Mouse (Mus musculus) heart, adult 2 months (tissue): ENCODE measurements around the gene 1700018B08Rik. TPM values are rescaled to one million over a fixed set of nuclear protein-coding genes. Genes with fewer than 3 reads are reported as not detected.

Experiments
- DNase-seq, 2 experiments: peaks; one replicate each; pipeline ENCODE4 v3.0.0; 2021
- H3K27ac ChIP-seq: fragments of 200-600 bp; 2 replicates; pipeline ENCODE4 v1.8.1; 2022
- H3K27me3 ChIP-seq: fragments of 200-500 bp; 2 replicates; pipeline ENCODE4 v1.6.1; 2012; ENCODE audit warnings: mild to moderate bottlenecking, low read length, inconsistent platforms, mixed read lengths; ENCODE audit not compliant: control insufficient read depth, insufficient read depth
- H3K36me3 ChIP-seq: fragments of 200-500 bp; 2 replicates; pipeline ENCODE4 v1.6.1; 2012; ENCODE audit warnings: low read length, inconsistent platforms; ENCODE audit not compliant: control insufficient read depth, insufficient read depth
- H3K4me1 ChIP-seq: fragments of 200-500 bp; 2 replicates; pipeline ENCODE4 v1.6.1; 2011; ENCODE audit warnings: low read length; ENCODE audit not compliant: control insufficient read depth, insufficient read depth
- H3K4me3 ChIP-seq: fragments of 200-600 bp; 2 replicates; pipeline ENCODE4 v1.8.1; 2022
- H3K79me2 ChIP-seq: fragments of 200-500 bp; replicated peaks from 2 replicates; pipeline ENCODE4 v1.6.1; 2012; ENCODE audit warnings: mild to moderate bottlenecking, inconsistent platforms, low read length, moderate library complexity, mixed read lengths; ENCODE audit not compliant: control insufficient read depth, insufficient read depth
- H3K9ac ChIP-seq: fragments of 200-500 bp; 2 replicates; pipeline ENCODE4 v1.6.1; 2012; ENCODE audit warnings: low read depth, mild to moderate bottlenecking, control low read depth, inconsistent platforms, low read length, mixed read lengths
- CTCF ChIP-seq: fragments of 200-600 bp; IDR thresholded peaks from 2 replicates; pipeline ENCODE4 v1.8.1; 2022; ENCODE audit warnings: antibody characterized with exemption, mild to moderate bottlenecking, moderate library complexity
- EP300 ChIP-seq: fragments of 200-500 bp; IDR thresholded peaks from 2 replicates; pipeline ENCODE4 v1.6.1; 2011; ENCODE audit warnings: low read depth, low read length, control low read depth; ENCODE audit not compliant: insufficient read depth
- POLR2A ChIP-seq: fragments of 200-500 bp; IDR thresholded peaks from 2 replicates; pipeline ENCODE4 v1.6.1; 2011; ENCODE audit warnings: mild to moderate bottlenecking, low read depth, low read length, control low read depth; ENCODE audit not compliant: insufficient read depth
- WGBS: fragments of 180-500 bp; shearing (Covaris S2); methylation state at CpG from one replicate; pipeline ENCODE4 v1.1.7; 2018; 5-methylcytosine and 5-hydroxymethylcytosine counted together
- intact Hi-C: fragments of 180-260 bp; cut with DNase I; formaldehyde crosslinking; loops from one replicate; pipeline ENCODE4 v1.15.1; 2025
- polyA plus RNA-seq: library from polyadenylated mRNA; depleted of rRNA; stranded (reverse); fragments of >200 nt; gene quantifications from 2 replicates; pipeline ENCODE4 v1.2.3, GENCODE M21; 2012
- total RNA-seq, 2 experiments: library from RNA; stranded (reverse); gene quantifications; 2 replicates each; pipeline ENCODE4 v1.2.3; 2021

Gene 1700018B08Rik
- total and polyA plus RNA-seq, 3 experiments: 0.41 TPM; not detected in 2

- peak overlapping the region; percentile 82 for H3K27ac ChIP-seq
- peak in 1 of 2 experiments; percentile 29 for DNase-seq
- intact Hi-C loops: loop anchor here (1.0 kb wide), 1 partner anchor 31 kb away; no protein-coding TSS in a partner anchor
Measured at GRCm38 (mm10) chr8:121577751-121578675, 33.9 kb upstream of the 1700018B08Rik start.

GRCm38 (mm10) chr8:121575661-121576060 is 31.5 kb upstream of the 1700018B08Rik start:
- no peak overlapping the region for H3K9ac ChIP-seq
- H3K27me3 ChIP-seq: no peaks in the 10 kb centered on the region
- H3K27ac ChIP-seq: no peak overlapping the region
- intact Hi-C loops: loop anchor here (2.0 kb wide), 1 partner anchor 29 kb away; no protein-coding TSS in a partner anchor
- H3K4me3 ChIP-seq: no peak overlapping the region
- TF ChIP-seq EP300 (no peak), CTCF (no peak), POLR2A (no peak)
- no peaks in the 10 kb centered on the region for H3K36me3 ChIP-seq
- no peaks in the 10 kb centered on the region; the same call in 1 of the 2 replicates for H3K79me2 ChIP-seq
- DNase-seq: no peak
- peaks cover 22% of the 10 kb centered on the region for H3K4me1 ChIP-seq
- 52% methylated on average over 3 of the region's 3 CpGs for WGBS

More at GRCm38 (mm10) chr8:121577751-121578675, 33.9 kb upstream of the 1700018B08Rik start:
- Histone ChIP-seq H3K79me2 (no peaks in the 10 kb centered on the region; the same call in 1 of the 2 replicates), H3K4me3 (peak overlapping the region; percentile 72), H3K36me3 (no peaks in the 10 kb centered on the region), H3K27me3 (no peaks in the 10 kb centered on the region), H3K4me1 (peaks cover 18% of the 10 kb centered on the region), H3K9ac (peak overlapping the region; percentile 88)
- WGBS: 2% methylated on average over 40 of the region's 44 CpGs
- no peak for TF ChIP-seq EP300
- no peak for TF ChIP-seq POLR2A
- TF ChIP-seq CTCF: no peak

DNA sequence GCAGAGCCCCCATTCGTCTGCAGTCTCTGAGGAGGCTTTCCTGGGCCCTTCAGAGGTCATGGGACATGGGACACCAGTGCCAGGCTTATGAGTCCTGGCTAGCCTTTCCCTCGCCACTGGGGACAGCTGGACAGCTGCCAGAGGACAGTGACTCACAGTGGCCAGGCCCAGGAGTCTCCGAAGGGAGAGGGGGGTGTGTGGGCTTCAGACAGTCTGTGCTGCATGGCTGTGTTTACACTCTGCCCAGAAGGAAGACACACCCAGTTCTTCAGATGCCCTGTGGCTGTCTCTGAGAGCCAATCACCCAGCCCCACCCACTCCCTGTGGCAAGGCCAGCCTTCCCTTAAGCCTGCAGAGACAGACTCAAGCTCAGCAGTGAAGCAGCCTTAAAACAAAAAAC is 29.2 kb upstream of the 1700018B08Rik start:
- 5% methylated on average over 3 of the region's 3 CpGs for WGBS

GRCm38 (mm10) chr8:121572121-121572520 is 28.0 kb upstream of the 1700018B08Rik start:
- DNase-seq: no peak
- Histone ChIP-seq H3K36me3 (no peaks in the 10 kb centered on the region), H3K27me3 (no peaks in the 10 kb centered on the region), H3K4me1 (peaks cover 19% of the 10 kb centered on the region), H3K9ac (no peak overlapping the region), H3K4me3 (no peak overlapping the region), H3K27ac (peak overlapping the region; percentile 7), H3K79me2 (peaks cover 2% of the 10 kb centered on the region)
- WGBS: 72% methylated on average over 7 of the region's 7 CpGs
- TF ChIP-seq EP300: no peak
- no peak for TF ChIP-seq POLR2A
- no peak for TF ChIP-seq CTCF
- intact Hi-C loops: no loop called here

More for the DNA sequence above, 29.2 kb upstream of the 1700018B08Rik start:
- intact Hi-C loops: no loop called here
- Histone ChIP-seq H3K79me2 (no peaks in the 10 kb centered on the region; the same call in 1 of the 2 replicates), H3K36me3 (no peaks in the 10 kb centered on the region), H3K4me3 (no peak overlapping the region), H3K27me3 (no peaks in the 10 kb centered on the region), H3K9ac (no peak overlapping the region), H3K27ac (peak overlapping the region; percentile 64), H3K4me1 (peaks cover 22% of the 10 kb centered on the region)
- TF ChIP-seq CTCF (peak; percentile 36), POLR2A (no peak), EP300 (no peak)
- DNase-seq: peak; percentile 72 to 81

- Histone ChIP-seq H3K27ac (peak overlapping the region; percentile 66), H3K4me3 (no peak overlapping the region), H3K79me2 (peaks cover 2% of the 10 kb centered on the region), H3K9ac (no peak overlapping the region), H3K36me3 (no peaks in the 10 kb centered on the region), H3K4me1 (peaks cover 14% of the 10 kb centered on the region), H3K27me3 (no peaks in the 10 kb centered on the region)
- DNase-seq: no peak
- intact Hi-C loops: no loop called here
- TF ChIP-seq CTCF (no peak), POLR2A (no peak), EP300 (no peak)
- WGBS: 74% methylated on average over 17 of the region's 17 CpGs
Measured at GRCm38 (mm10) chr8:121570801-121571200, 26.7 kb upstream of the 1700018B08Rik start.
